Mouse (Mus musculus): Measurements from ENCODE around the gene Ptprs. TPM values are rescaled to one million over a fixed set of nuclear protein-coding genes. Genes with fewer than 3 reads are reported as not detected.
A peak's percentile ranks its signal among the peaks of the same experiment; 100 is the strongest.

Ptprs gene
- polyA plus RNA-seq, 1 experiment from 2014 or later, result 156 TPM

DNA sequence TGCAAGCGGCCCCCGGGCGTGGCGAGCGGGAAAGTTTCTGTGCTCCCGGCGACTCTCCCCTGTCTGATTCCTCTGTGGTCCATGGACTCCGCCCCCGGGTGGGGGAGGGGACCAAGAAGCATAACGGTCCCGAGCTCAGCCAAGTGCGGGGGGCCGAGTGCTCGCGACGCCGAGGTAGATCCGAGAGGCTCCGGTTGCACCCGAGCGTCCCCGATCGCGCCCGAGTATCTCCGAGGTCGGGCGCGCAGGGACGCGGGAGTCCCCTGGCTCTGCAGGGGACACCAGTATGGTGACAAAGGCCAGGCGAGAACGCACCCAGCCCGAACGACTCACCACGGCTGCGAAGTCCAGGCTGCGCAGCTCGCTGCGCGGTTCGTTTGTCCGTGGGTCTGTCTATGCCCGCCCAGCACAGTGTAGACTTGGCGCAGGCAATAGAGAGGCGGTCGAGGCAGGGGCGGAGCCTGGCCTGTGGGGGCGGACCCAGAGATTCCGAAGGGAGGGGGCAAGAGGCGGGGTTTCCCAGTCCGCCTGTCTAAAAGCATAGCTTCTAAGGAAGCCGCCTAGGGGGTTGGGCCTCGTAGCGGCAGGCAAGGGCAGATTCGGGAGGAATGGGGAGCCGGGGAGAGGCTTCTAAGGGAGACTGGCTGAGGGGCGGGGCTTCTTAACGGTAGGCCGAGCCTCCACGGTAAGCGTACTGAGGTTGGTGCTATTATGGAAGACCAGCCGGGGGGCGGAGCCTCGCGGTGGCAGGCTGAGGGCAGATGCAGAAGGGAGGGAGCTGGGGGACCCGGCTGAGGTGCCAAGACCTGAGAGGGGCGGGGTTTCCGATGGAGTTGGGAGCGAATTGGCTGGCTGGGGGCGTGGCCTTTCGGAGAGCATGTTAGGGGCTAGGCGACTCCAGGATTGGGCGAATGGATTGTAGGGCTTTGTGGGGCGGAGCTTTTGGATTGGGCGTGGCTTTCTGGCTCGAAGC lies 14.2 kb downstream of the Ptprs start:
- H3K4me3 ChIP-seq (ENCODE audit: low read depth, low read length), result peak overlapping the region; percentile 47
- DNase-seq (ENCODE audit: low spot score) (peak; percentile 100), ATAC-seq (ENCODE audit: low FRiP score) (peak; percentile 92)
- peak overlapping the region; percentile 91 for H3K27ac ChIP-seq (ENCODE audit: low read depth, low read length)
- WGBS, result under 1% methylated on average over 75 of the region's 77 CpGs
- no peaks in the 10 kb centered on the region for H3K27me3 ChIP-seq (ENCODE audit: control insufficient read depth, insufficient read depth, low read length)
- H3K36me3 ChIP-seq (ENCODE audit: control insufficient read depth, insufficient read depth, low read length), result 0 out of 2 replicates have a peak, but pooled peaks cover under 1% of the 10 kb centered on the region
- peak overlapping the region; percentile 83 for H3K4me2 ChIP-seq (replicated peaks; ENCODE audit: low read depth, low read length)
- peak overlapping the region; percentile 55 for H3K9ac ChIP-seq (ENCODE audit: low read depth, low read length)
- peaks cover 22% of the 10 kb centered on the region; the same call in 1 of the 2 replicates for H3K4me1 ChIP-seq (replicated peaks; ENCODE audit: control insufficient read depth, insufficient read depth, low read length)
- H3K9me3 ChIP-seq (ENCODE audit: control insufficient read depth, low read length), result no peaks in the 10 kb centered on the region

DNA sequence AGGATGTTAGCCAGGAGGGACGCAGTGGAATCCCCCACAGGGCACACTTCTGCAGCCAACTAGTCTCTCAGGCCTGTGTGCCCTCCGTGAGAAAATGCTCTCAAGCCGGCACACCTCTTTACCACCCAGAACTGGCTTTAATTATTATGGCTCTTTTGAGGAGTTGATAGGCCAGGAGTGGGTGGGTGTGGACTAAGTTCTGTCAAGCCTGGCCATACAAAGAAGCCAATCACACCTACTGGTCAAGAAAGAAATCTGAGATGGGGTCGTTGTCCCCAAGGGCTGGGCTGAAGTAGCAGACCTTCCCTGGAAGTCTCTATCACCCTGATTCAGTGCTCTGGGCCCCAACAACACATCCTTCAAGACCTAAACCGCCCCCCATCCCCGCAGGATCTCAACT lies 15.4 kb downstream of the Ptprs start:
- Histone ChIP-seq H3K9ac (ENCODE audit: low read depth, low read length) (peak overlapping the region; percentile 55; the same call in 1 of the 2 replicates), H3K27me3 (ENCODE audit: control insufficient read depth, insufficient read depth, low read length) (no peaks in the 10 kb centered on the region), H3K36me3 (ENCODE audit: control insufficient read depth, insufficient read depth, low read length) (0 out of 2 replicates have a peak, but pooled peaks cover 4% of the 10 kb centered on the region), H3K4me3 (ENCODE audit: low read depth, low read length) (peak overlapping the region; percentile 47), H3K4me1 (replicated peaks; ENCODE audit: control insufficient read depth, insufficient read depth, low read length) (peaks cover 19% of the 10 kb centered on the region; the same call in 1 of the 2 replicates), H3K27ac (ENCODE audit: low read depth, low read length) (no peak overlapping the region), H3K9me3 (ENCODE audit: control insufficient read depth, low read length) (no peaks in the 10 kb centered on the region), H3K4me2 (replicated peaks; ENCODE audit: low read depth, low read length) (peak overlapping the region; percentile 83)
- WGBS, result 28% methylated on average over 6 of the region's 6 CpGs
- DNase-seq (ENCODE audit: low spot score) (no peak), ATAC-seq (ENCODE audit: low FRiP score) (no peak)

DNA sequence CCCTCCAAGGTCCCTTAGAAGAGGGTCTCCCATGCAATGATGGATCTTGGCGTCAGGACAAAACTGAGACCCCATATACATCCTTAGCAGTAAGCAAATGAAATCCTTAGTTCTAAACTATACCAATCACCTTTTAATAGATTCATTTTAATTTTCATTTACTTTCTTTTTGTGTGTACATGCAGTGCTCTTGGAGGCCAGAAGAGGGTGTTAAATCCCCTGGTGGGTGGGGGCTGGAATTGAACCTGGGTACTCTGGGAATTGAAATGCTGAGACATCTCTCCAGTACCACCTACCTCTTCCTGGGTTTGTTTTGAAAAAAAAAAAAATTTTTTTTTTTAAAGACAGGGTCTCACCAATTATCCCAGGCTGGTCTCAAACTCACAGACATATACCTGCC lies 18.8 kb downstream of the Ptprs start:
- H3K4me1 ChIP-seq (replicated peaks; ENCODE audit: control insufficient read depth, insufficient read depth, low read length), result peaks cover 11% of the 10 kb centered on the region; the same call in 1 of the 2 replicates
- H3K4me2 ChIP-seq (replicated peaks; ENCODE audit: low read depth, low read length), result no peak overlapping the region

DNA sequence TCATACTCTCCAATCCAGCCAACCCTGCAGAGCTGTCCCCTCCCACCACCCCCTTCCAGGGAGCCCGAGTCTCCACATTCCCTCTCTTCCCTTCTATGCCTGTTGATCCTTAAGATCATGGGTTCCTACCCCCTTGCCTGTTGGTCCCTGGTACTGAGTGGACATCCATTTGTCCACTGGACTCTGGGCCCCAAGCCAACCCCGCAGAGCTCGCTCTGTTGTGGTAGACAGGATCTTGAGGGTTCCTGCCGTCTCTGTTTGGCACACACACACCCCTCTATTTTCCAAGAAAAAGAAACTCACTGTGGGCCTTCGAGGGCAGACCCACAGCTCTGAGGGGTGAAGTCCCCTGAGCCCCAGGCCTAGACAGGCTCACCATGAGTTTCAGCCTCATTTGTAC lies 19.9 kb downstream of the Ptprs start:
- peaks cover 11% of the 10 kb centered on the region; the same call in 1 of the 2 replicates for H3K4me1 ChIP-seq (replicated peaks; ENCODE audit: control insufficient read depth, insufficient read depth, low read length)

More for the DNA sequence above, 18.8 kb downstream of the Ptprs start:
- ATAC-seq (ENCODE audit: low FRiP score) (no peak), DNase-seq (ENCODE audit: low spot score) (no peak)
- Histone ChIP-seq H3K9me3 (ENCODE audit: control insufficient read depth, low read length) (no peaks in the 10 kb centered on the region), H3K36me3 (ENCODE audit: control insufficient read depth, insufficient read depth, low read length) (peaks cover 12% of the 10 kb centered on the region), H3K27ac (ENCODE audit: low read depth, low read length) (no peak overlapping the region), H3K27me3 (ENCODE audit: control insufficient read depth, insufficient read depth, low read length) (no peaks in the 10 kb centered on the region), H3K4me3 (ENCODE audit: low read depth, low read length) (no peak overlapping the region), H3K9ac (ENCODE audit: low read depth, low read length) (no peak overlapping the region)
- 100% methylated on average over 1 of the region's 1 CpGs for WGBS

DNA sequence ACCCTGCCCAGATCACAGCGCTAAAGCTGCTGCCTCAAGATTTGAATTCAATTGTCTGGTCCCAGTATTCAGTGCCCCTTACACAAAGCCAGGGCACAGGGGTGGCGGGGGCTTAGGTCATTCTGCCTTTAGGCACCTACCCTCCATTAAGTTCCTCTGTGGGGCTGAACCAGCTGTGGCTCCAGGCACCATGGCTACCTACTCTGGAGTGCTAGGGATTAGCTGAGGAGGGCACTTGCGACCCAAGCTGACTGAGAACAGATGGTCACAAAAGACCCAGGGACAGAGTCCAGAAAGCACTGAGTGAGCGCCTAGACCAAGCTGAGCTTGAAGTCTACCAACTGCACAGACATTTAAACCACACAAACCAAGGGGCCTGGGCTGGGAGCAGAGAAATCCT lies 22.6 kb downstream of the Ptprs start:
- H3K4me3 ChIP-seq (ENCODE audit: low read depth, low read length), result no peak overlapping the region
- DNase-seq (ENCODE audit: low spot score), result peak; percentile 20
- H3K36me3 ChIP-seq (ENCODE audit: control insufficient read depth, insufficient read depth, low read length), result peaks cover 35% of the 10 kb centered on the region
- no peaks in the 10 kb centered on the region for H3K9me3 ChIP-seq (ENCODE audit: control insufficient read depth, low read length)
- 0 out of 2 replicates have a peak, but pooled peaks have one; percentile 42 for ATAC-seq (ENCODE audit: low FRiP score)
- 0 out of 2 replicates have a peak, but pooled peaks cover 2% of the 10 kb centered on the region for H3K4me1 ChIP-seq (replicated peaks; ENCODE audit: control insufficient read depth, insufficient read depth, low read length)
- no peaks in the 10 kb centered on the region for H3K27me3 ChIP-seq (ENCODE audit: control insufficient read depth, insufficient read depth, low read length)
- no peak overlapping the region for H3K4me2 ChIP-seq (replicated peaks; ENCODE audit: low read depth, low read length)
- H3K27ac ChIP-seq (ENCODE audit: low read depth, low read length), result peak overlapping the region; percentile 24; the same call in 1 of the 2 replicates
- WGBS, result 72% methylated on average over 4 of the region's 4 CpGs
- H3K9ac ChIP-seq (ENCODE audit: low read depth, low read length), result no peak overlapping the region

More for the DNA sequence above, 19.9 kb downstream of the Ptprs start:
- Histone ChIP-seq H3K4me3 (ENCODE audit: low read depth, low read length) (no peak overlapping the region), H3K9me3 (ENCODE audit: control insufficient read depth, low read length) (no peaks in the 10 kb centered on the region), H3K27ac (ENCODE audit: low read depth, low read length) (no peak overlapping the region), H3K9ac (ENCODE audit: low read depth, low read length) (no peak overlapping the region), H3K27me3 (ENCODE audit: control insufficient read depth, insufficient read depth, low read length) (no peaks in the 10 kb centered on the region), H3K4me2 (replicated peaks; ENCODE audit: low read depth, low read length) (no peak overlapping the region), H3K36me3 (ENCODE audit: control insufficient read depth, insufficient read depth, low read length) (peaks cover 20% of the 10 kb centered on the region)
- 88% methylated on average over 5 of the region's 5 CpGs for WGBS
- ATAC-seq (ENCODE audit: low FRiP score) (no peak), DNase-seq (ENCODE audit: low spot score) (no peak)

DNA sequence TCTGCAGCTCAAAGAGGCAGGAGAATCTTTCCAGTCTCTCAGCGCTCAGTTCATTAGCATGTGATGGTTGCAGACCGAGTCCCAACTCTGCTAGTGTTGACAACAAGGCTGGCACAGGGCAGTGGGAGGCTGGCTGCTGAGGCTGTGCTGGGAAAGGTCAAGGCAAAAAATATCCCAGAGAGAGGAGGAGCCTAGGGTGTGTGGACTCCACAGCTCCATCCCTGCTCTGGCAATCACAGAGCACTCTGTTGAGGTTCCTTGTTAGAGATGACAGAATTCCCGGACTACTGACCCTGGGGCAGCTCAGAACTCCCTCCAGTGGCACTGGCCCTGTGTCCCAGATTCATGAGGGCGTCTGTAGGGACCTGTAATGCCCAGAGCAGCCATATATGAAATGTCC lies 23.0 kb downstream of the Ptprs start:
- H3K9ac ChIP-seq (ENCODE audit: low read depth, low read length), result no peak overlapping the region
- H3K4me3 ChIP-seq (ENCODE audit: low read depth, low read length), result no peak overlapping the region
- H3K36me3 ChIP-seq (ENCODE audit: control insufficient read depth, insufficient read depth, low read length), result peaks cover 35% of the 10 kb centered on the region
- no peak for DNase-seq (ENCODE audit: low spot score)
- no peak for ATAC-seq (ENCODE audit: low FRiP score)
- 66% methylated on average over 4 of the region's 4 CpGs for WGBS
- H3K9me3 ChIP-seq (ENCODE audit: control insufficient read depth, low read length), result no peaks in the 10 kb centered on the region
- H3K27me3 ChIP-seq (ENCODE audit: control insufficient read depth, insufficient read depth, low read length), result no peaks in the 10 kb centered on the region
- 0 out of 2 replicates have a peak, but pooled peaks cover 2% of the 10 kb centered on the region for H3K4me1 ChIP-seq (replicated peaks; ENCODE audit: control insufficient read depth, insufficient read depth, low read length)
- no peak overlapping the region for H3K4me2 ChIP-seq (replicated peaks; ENCODE audit: low read depth, low read length)
- no peak overlapping the region for H3K27ac ChIP-seq (ENCODE audit: low read depth, low read length)

DNA sequence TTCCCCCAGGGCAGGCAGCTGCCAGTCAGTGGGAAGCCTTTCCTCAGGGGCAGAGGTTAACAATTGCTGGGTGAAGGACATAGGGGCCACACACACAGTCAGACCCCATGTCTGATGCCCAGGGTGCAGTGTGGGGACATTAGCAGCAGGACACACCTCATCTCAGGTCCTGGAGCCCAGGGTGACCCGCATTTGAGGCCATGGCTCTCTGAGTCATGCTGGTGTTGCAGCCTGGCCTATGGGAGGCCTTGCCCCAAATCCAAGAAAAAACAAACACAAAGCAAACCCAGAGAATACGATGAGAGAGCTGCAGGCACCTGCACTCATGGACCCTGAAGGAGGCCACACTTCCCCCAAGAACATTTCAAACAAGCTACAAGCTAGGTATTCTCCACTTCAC lies 28.6 kb downstream of the Ptprs start:
- Histone ChIP-seq H3K36me3 (ENCODE audit: control insufficient read depth, insufficient read depth, low read length) (peaks cover 34% of the 10 kb centered on the region), H3K4me3 (ENCODE audit: low read depth, low read length) (no peak overlapping the region), H3K4me1 (replicated peaks; ENCODE audit: control insufficient read depth, insufficient read depth, low read length) (peaks cover 3% of the 10 kb centered on the region; the same call in 1 of the 2 replicates), H3K4me2 (replicated peaks; ENCODE audit: low read depth, low read length) (no peak overlapping the region), H3K9ac (ENCODE audit: low read depth, low read length) (no peak overlapping the region), H3K27ac (ENCODE audit: low read depth, low read length) (no peak overlapping the region), H3K27me3 (ENCODE audit: control insufficient read depth, insufficient read depth, low read length) (no peaks in the 10 kb centered on the region), H3K9me3 (ENCODE audit: control insufficient read depth, low read length) (no peaks in the 10 kb centered on the region)
- DNase-seq (ENCODE audit: low spot score) (no peak), ATAC-seq (ENCODE audit: low FRiP score) (no peak)
- 72% methylated on average over 2 of the region's 2 CpGs for WGBS

DNA sequence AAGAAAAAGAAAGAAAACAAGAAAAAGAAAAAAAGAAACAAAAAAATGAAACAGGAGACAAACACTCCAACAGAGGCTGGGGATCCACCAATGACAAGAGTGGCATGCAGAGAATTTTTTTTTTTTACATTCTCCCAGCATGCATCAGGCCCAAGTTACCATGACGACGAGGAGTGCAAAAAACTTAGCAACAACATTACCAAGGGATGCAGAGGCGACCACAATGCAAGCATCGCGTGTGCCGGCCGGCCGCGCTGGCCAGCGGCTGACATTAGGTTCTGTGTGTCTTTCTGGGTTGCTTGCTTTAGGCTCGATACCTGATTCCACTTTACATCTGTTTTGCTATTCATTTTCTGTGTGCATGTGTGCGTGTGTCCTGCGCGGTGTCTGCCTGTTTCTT lies 30.9 kb downstream of the Ptprs start:
- Histone ChIP-seq H3K4me2 (replicated peaks; ENCODE audit: low read depth, low read length) (no peak overlapping the region), H3K9ac (ENCODE audit: low read depth, low read length) (no peak overlapping the region), H3K27me3 (ENCODE audit: control insufficient read depth, insufficient read depth, low read length) (no peaks in the 10 kb centered on the region), H3K4me3 (ENCODE audit: low read depth, low read length) (no peak overlapping the region), H3K9me3 (ENCODE audit: control insufficient read depth, low read length) (no peaks in the 10 kb centered on the region), H3K27ac (ENCODE audit: low read depth, low read length) (no peak overlapping the region), H3K4me1 (replicated peaks; ENCODE audit: control insufficient read depth, insufficient read depth, low read length) (peaks cover 6% of the 10 kb centered on the region; the same call in 1 of the 2 replicates), H3K36me3 (ENCODE audit: control insufficient read depth, insufficient read depth, low read length) (peaks cover 21% of the 10 kb centered on the region)
- WGBS, result 51% methylated on average over 14 of the region's 14 CpGs
- ATAC-seq (ENCODE audit: low FRiP score) (no peak), DNase-seq (ENCODE audit: low spot score) (peak; percentile 74)
